Mouse (Mus musculus): ENCODE results near the gene Ryr2. TPM values are rescaled to one million over a fixed set of nuclear protein-coding genes. Genes with fewer than 3 reads are reported as not detected.

Gene Ryr2
- polyA plus RNA-seq, 1 experiment from 2014 or later = 0.78 TPM

GRCm38 (mm10) chr13:12036834-12037233 lies 69.9 kb downstream of the Ryr2 start:
- Histone ChIP-seq H3K36me3 (ENCODE audit: insufficient read depth, low read length) (no peaks in the 10 kb centered on the region), H3K9me3 (ENCODE audit: low read length) (no peaks in the 10 kb centered on the region), H3K4me3 (ENCODE audit: low read depth, low read length) (no peak overlapping the region), H3K27ac (ENCODE audit: low read length) (no peak overlapping the region), H3K4me2 (replicated peaks; ENCODE audit: low read depth, low read length) (no peak overlapping the region), H3K27me3 (replicated peaks; ENCODE audit: insufficient read depth, low read length) (no peaks in the 10 kb centered on the region), H3K9ac (replicated peaks; ENCODE audit: low read depth) (no peak overlapping the region), H3K4me1 (ENCODE audit: insufficient read depth, low read depth, low read length) (no peaks in the 10 kb centered on the region)
- DNase-seq (ENCODE audit: low spot score) (no peak), ATAC-seq (no peak)
- 18% methylated on average over 4 of the region's 4 CpGs for WGBS
- TF ChIP-seq CTCF (IDR thresholded peaks at IDR 0.05) = no peak
- TF ChIP-seq EP300 (IDR thresholded peaks at IDR 0.05) = no peak

GRCm38 (mm10) chr13:12033914-12034313 lies 72.8 kb downstream of the Ryr2 start:
- no peaks in the 10 kb centered on the region for H3K27me3 ChIP-seq (replicated peaks; ENCODE audit: insufficient read depth, low read length)
- no peaks in the 10 kb centered on the region for H3K4me1 ChIP-seq (ENCODE audit: insufficient read depth, low read depth, low read length)
- WGBS = 56% methylated on average over 6 of the region's 6 CpGs
- ATAC-seq (no peak; the same call in 1 of the 2 replicates), DNase-seq (ENCODE audit: low spot score) (no peak)
- H3K36me3 ChIP-seq (ENCODE audit: insufficient read depth, low read length) = no peaks in the 10 kb centered on the region
- H3K27ac ChIP-seq (ENCODE audit: low read length) = no peak overlapping the region
- no peak overlapping the region for H3K4me3 ChIP-seq (ENCODE audit: low read depth, low read length)
- no peak overlapping the region for H3K4me2 ChIP-seq (replicated peaks; ENCODE audit: low read depth, low read length)
- H3K9me3 ChIP-seq (ENCODE audit: low read length) = no peaks in the 10 kb centered on the region
- no peak for TF ChIP-seq CTCF (IDR thresholded peaks at IDR 0.05)
- no peak for TF ChIP-seq EP300 (IDR thresholded peaks at IDR 0.05)
- H3K9ac ChIP-seq (replicated peaks; ENCODE audit: low read depth) = no peak overlapping the region

GRCm38 (mm10) chr13:12033272-12033671 lies 73.5 kb downstream of the Ryr2 start:
- ATAC-seq (no peak), DNase-seq (ENCODE audit: low spot score) (no peak)
- no peaks in the 10 kb centered on the region for H3K27me3 ChIP-seq (replicated peaks; ENCODE audit: insufficient read depth, low read length)
- no peaks in the 10 kb centered on the region for H3K36me3 ChIP-seq (ENCODE audit: insufficient read depth, low read length)
- WGBS = 86% methylated on average over 5 of the region's 5 CpGs
- H3K27ac ChIP-seq (ENCODE audit: low read length) = no peak overlapping the region
- TF ChIP-seq CTCF (IDR thresholded peaks at IDR 0.05) = no peak
- no peak for TF ChIP-seq EP300 (IDR thresholded peaks at IDR 0.05)
- no peaks in the 10 kb centered on the region for H3K4me1 ChIP-seq (ENCODE audit: insufficient read depth, low read depth, low read length)
- no peak overlapping the region for H3K9ac ChIP-seq (replicated peaks; ENCODE audit: low read depth)
- no peak overlapping the region for H3K4me3 ChIP-seq (ENCODE audit: low read depth, low read length)
- H3K9me3 ChIP-seq (ENCODE audit: low read length) = no peaks in the 10 kb centered on the region
- H3K4me2 ChIP-seq (replicated peaks; ENCODE audit: low read depth, low read length) = no peak overlapping the region

GRCm38 (mm10) chr13:12029841-12030240 lies 76.9 kb downstream of the Ryr2 start:
- ATAC-seq (no peak), DNase-seq (ENCODE audit: low spot score) (no peak)
- Histone ChIP-seq H3K4me3 (ENCODE audit: low read depth, low read length) (no peak overlapping the region), H3K9ac (replicated peaks; ENCODE audit: low read depth) (no peak overlapping the region), H3K36me3 (ENCODE audit: insufficient read depth, low read length) (no peaks in the 10 kb centered on the region), H3K4me1 (ENCODE audit: insufficient read depth, low read depth, low read length) (no peaks in the 10 kb centered on the region), H3K27me3 (replicated peaks; ENCODE audit: insufficient read depth, low read length) (no peaks in the 10 kb centered on the region), H3K27ac (ENCODE audit: low read length) (no peak overlapping the region), H3K9me3 (ENCODE audit: low read length) (no peaks in the 10 kb centered on the region), H3K4me2 (replicated peaks; ENCODE audit: low read depth, low read length) (no peak overlapping the region)
- TF ChIP-seq EP300 (IDR thresholded peaks at IDR 0.05) (no peak), CTCF (IDR thresholded peaks at IDR 0.05) (no peak)
- WGBS = 85% methylated on average over 7 of the region's 7 CpGs

GRCm38 (mm10) chr13:12029326-12029725 lies 77.4 kb downstream of the Ryr2 start:
- ATAC-seq = no peak
- H3K4me3 ChIP-seq (ENCODE audit: low read depth, low read length) = no peak overlapping the region
- H3K27me3 ChIP-seq (replicated peaks; ENCODE audit: insufficient read depth, low read length) = no peaks in the 10 kb centered on the region
- no peak overlapping the region for H3K27ac ChIP-seq (ENCODE audit: low read length)
- TF ChIP-seq CTCF (IDR thresholded peaks at IDR 0.05) = no peak
- TF ChIP-seq EP300 (IDR thresholded peaks at IDR 0.05) = no peak
- H3K4me2 ChIP-seq (replicated peaks; ENCODE audit: low read depth, low read length) = no peak overlapping the region
- H3K9ac ChIP-seq (replicated peaks; ENCODE audit: low read depth) = no peak overlapping the region
- no peaks in the 10 kb centered on the region for H3K4me1 ChIP-seq (ENCODE audit: insufficient read depth, low read depth, low read length)
- H3K9me3 ChIP-seq (ENCODE audit: low read length) = no peaks in the 10 kb centered on the region
- WGBS = 90% methylated on average over 4 of the region's 4 CpGs
- DNase-seq (ENCODE audit: low spot score) = no peak
- H3K36me3 ChIP-seq (ENCODE audit: insufficient read depth, low read length) = no peaks in the 10 kb centered on the region

GRCm38 (mm10) chr13:12018046-12018445 lies 88.7 kb downstream of the Ryr2 start:
- TF ChIP-seq CTCF (IDR thresholded peaks at IDR 0.05) = no peak
- no peaks in the 10 kb centered on the region for H3K9me3 ChIP-seq (ENCODE audit: low read length)
- DNase-seq (ENCODE audit: low spot score) (no peak), ATAC-seq (no peak)
- no peak overlapping the region for H3K9ac ChIP-seq (replicated peaks; ENCODE audit: low read depth)
- H3K36me3 ChIP-seq (ENCODE audit: insufficient read depth, low read length) = no peaks in the 10 kb centered on the region
- no peaks in the 10 kb centered on the region for H3K27me3 ChIP-seq (replicated peaks; ENCODE audit: insufficient read depth, low read length)
- H3K27ac ChIP-seq (ENCODE audit: low read length) = no peak overlapping the region
- H3K4me1 ChIP-seq (ENCODE audit: insufficient read depth, low read depth, low read length) = no peaks in the 10 kb centered on the region
- H3K4me2 ChIP-seq (replicated peaks; ENCODE audit: low read depth, low read length) = no peak overlapping the region
- 74% methylated on average over 9 of the region's 9 CpGs for WGBS
- H3K4me3 ChIP-seq (ENCODE audit: low read depth, low read length) = no peak overlapping the region

GRCm38 (mm10) chr13:12013986-12014385 lies 92.8 kb downstream of the Ryr2 start:
- Histone ChIP-seq H3K27me3 (replicated peaks; ENCODE audit: insufficient read depth, low read length) (no peaks in the 10 kb centered on the region), H3K9me3 (ENCODE audit: low read length) (no peaks in the 10 kb centered on the region), H3K27ac (ENCODE audit: low read length) (no peak overlapping the region), H3K4me1 (ENCODE audit: insufficient read depth, low read depth, low read length) (no peaks in the 10 kb centered on the region), H3K36me3 (ENCODE audit: insufficient read depth, low read length) (no peaks in the 10 kb centered on the region), H3K9ac (replicated peaks; ENCODE audit: low read depth) (no peak overlapping the region), H3K4me3 (ENCODE audit: low read depth, low read length) (no peak overlapping the region), H3K4me2 (replicated peaks; ENCODE audit: low read depth, low read length) (no peak overlapping the region)
- ATAC-seq (no peak), DNase-seq (ENCODE audit: low spot score) (no peak)
- 69% methylated on average over 8 of the region's 8 CpGs for WGBS
- TF ChIP-seq CTCF (IDR thresholded peaks at IDR 0.05) = no peak
- no peak for TF ChIP-seq EP300 (IDR thresholded peaks at IDR 0.05)

Measured in lung, postnatal 0 days (tissue).